Mouse (Mus musculus) G1E (cell line): ENCODE data around the gene Cep57l1.

ENCODE experiments used
- CTCF ChIP-seq: IDR thresholded peaks from 2 replicates; pipeline ENCODE4 v1.5.1; 2012; ENCODE audit warnings: low read depth, low read length, inconsistent platforms, mixed read lengths
- GATA1 ChIP-seq: IDR thresholded peaks from 2 replicates; pipeline ENCODE4 v1.6.1; 2012; ENCODE audit warnings: borderline replicate concordance, low read length, inconsistent platforms, mixed read lengths
- POLR2AphosphoS5 ChIP-seq: IDR thresholded peaks from 2 replicates; pipeline ENCODE4 v1.6.1; 2012; ENCODE audit warnings: low read depth, low read length, inconsistent platforms; ENCODE audit not compliant: insufficient replicate concordance
- TAL1 ChIP-seq: conservative IDR thresholded peaks from 2 replicates; pipeline ENCODE4 v1.6.1; 2012; ENCODE audit warnings: low read depth, low read length, inconsistent platforms, mixed read lengths

- no peak for TF ChIP-seq CTCF
- no peak for TF ChIP-seq POLR2AphosphoS5
- TF ChIP-seq GATA1: no peak
- TF ChIP-seq TAL1: no peak
Observed at GRCm38 (mm10) chr10:41746554-41746953, 63.1 kb downstream of the Cep57l1 start.
